8 mouse cellular contexts compared by ENCODE assay signal in genomic region chr2:71598778-71599177, GRCm38 (mm10). TPM values are rescaled to one million over a fixed set of nuclear protein-coding genes. Genes with fewer than 3 reads are reported as not detected.
DNase-seq lines count a peak whose midpoint lies in the region; ATAC-seq and TF ChIP-seq lines count a peak whose summit lies in the region.

No protein-coding gene starts in this region.

- no peak overlapping the region for H3K9ac ChIP-seq in hindbrain, postnatal 0 days (replicated peaks; ENCODE audit: low read length)

- 15% methylated on average over 5 of the region's 5 CpGs for WGBS in hindbrain, postnatal 0 days
- 0% methylated on average over 5 of the region's 5 CpGs for WGBS in macrophage (ENCODE audit: missing documents)

- H3K4me1 ChIP-seq in hindbrain, postnatal 0 days (ENCODE audit: insufficient read depth, low read length): no peaks in the 10 kb centered on the region

- H3K27ac ChIP-seq in hindbrain, postnatal 0 days: no peak overlapping the region
- peak overlapping the region; percentile 85 for H3K27ac ChIP-seq in macrophage

- H3K9me3 ChIP-seq in hindbrain, postnatal 0 days (ENCODE audit: low read length): no peaks in the 10 kb centered on the region

- H3K36me3 ChIP-seq in hindbrain, postnatal 0 days (ENCODE audit: insufficient read depth, low read length): no peaks in the 10 kb centered on the region
- H3K36me3 ChIP-seq in macrophage (ENCODE audit: inconsistent target): no peaks in the 10 kb centered on the region

- H3K4me2 ChIP-seq in hindbrain, postnatal 0 days (ENCODE audit: low read depth, low read length): no peak overlapping the region

- H3K4me3 ChIP-seq in hindbrain, postnatal 0 days (ENCODE audit: low read length): no peak overlapping the region
- peak overlapping the region; percentile 16; the same call in 1 of the 2 replicates for H3K4me3 ChIP-seq in macrophage (ENCODE audit: inconsistent target)

- H3K79me2 ChIP-seq in macrophage (ENCODE audit: inconsistent target): no peaks in the 10 kb centered on the region

- DNase-seq in R1 (ENCODE audit: low read depth, low spot score): peak; percentile 92
- DNase-seq in cerebellum, postnatal 25 days: peak; percentile 72 to 89
- peak; percentile 64 for DNase-seq in gastrocnemius, adult 18-20 months (ENCODE audit: low spot score)
- DNase-seq in hindbrain, postnatal 0 days (ENCODE audit: low spot score): peak; percentile 93
- peak; percentile 82 to 89 for DNase-seq in left cerebral cortex, adult 18-20 months (ENCODE audit: low spot score in 2 of 2)
- peak; percentile 89 to 91 for DNase-seq in right cerebral cortex, adult 2 months (ENCODE audit: low spot score in 2 of 2)
- DNase-seq in urinary bladder, postnatal 10 days (ENCODE audit: low spot score): peak; percentile 62

- peak; percentile 87 for ATAC-seq in hindbrain, postnatal 0 days

- H3K27me3 ChIP-seq in hindbrain, postnatal 0 days (ENCODE audit: insufficient read depth, low read length): no peaks in the 10 kb centered on the region

- peak; percentile 93 for TF ChIP-seq CTCF in hindbrain, postnatal 0 days (IDR thresholded peaks at IDR 0.05; ENCODE audit: low read depth)

RNA-seq across cellular contexts. Expression of gene Dlx2, which starts 52.2 kb away (rescaled TPM):
- total RNA-seq in gastrocnemius, adult 18-20 months (2021): not detected
- 0.97 TPM in 1 of 2 replicates, not detected in the other for total RNA-seq in hindbrain, postnatal 0 days (2014; rRNA removed)
- polyA plus RNA-seq in hindbrain, postnatal 0 days (2015; fragmentation: Nextera tagmentation; extraction: Ambion mirVana): 0.21 and 0.26 TPM in 2 replicates
- total RNA-seq in left cerebral cortex, adult 18-20 months (2021): 1 to 10 TPM; 4.7 to 6.7 TPM
- not detected for total RNA-seq in macrophage (2018; cell fraction: chromatin; rRNA removed)
- not detected for total RNA-seq in macrophage (2018; cell fraction: cytosol; rRNA removed)
- not detected for total RNA-seq in macrophage (2018; cell fraction: nucleus; rRNA removed)
- not detected in 3 replicates for polyA plus RNA-seq in macrophage (2018)
